Mouse (Mus musculus): Measurements from ENCODE around the gene Mical2.

DNA sequence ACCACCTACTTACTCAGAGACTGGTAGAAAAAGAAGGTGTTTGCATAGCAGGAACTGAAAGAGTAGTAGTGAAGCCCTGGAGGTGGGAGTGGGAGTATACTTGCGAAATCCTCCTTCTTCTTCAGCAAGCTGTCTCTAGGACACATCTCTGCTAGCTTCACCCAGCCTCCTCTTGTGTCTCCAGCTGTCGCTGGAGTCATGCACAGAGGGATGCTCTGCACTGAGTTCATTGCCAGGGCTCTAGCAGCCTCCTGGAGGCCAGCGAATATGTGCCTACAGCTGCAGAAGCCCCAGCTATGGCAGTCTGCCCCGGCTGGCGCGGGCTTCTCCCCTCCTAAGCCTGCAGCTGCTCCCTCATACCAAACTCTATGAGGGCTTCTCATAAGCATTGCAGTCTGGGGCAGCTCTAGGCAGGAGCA lies 110.6 kb downstream of the Mical2 start:
- no peak for TF ChIP-seq POLR2A (IDR thresholded peaks at IDR 0.05; ENCODE audit: borderline replicate concordance, extremely low read depth, low read depth, low read length)
- TF ChIP-seq CTCF (IDR thresholded peaks at IDR 0.05; ENCODE audit: insufficient read depth, low read length), result no peak

Measured in lung, adult 2 months (tissue).